Mouse (Mus musculus): ENCODE results near the gene Adck2.

DNA sequence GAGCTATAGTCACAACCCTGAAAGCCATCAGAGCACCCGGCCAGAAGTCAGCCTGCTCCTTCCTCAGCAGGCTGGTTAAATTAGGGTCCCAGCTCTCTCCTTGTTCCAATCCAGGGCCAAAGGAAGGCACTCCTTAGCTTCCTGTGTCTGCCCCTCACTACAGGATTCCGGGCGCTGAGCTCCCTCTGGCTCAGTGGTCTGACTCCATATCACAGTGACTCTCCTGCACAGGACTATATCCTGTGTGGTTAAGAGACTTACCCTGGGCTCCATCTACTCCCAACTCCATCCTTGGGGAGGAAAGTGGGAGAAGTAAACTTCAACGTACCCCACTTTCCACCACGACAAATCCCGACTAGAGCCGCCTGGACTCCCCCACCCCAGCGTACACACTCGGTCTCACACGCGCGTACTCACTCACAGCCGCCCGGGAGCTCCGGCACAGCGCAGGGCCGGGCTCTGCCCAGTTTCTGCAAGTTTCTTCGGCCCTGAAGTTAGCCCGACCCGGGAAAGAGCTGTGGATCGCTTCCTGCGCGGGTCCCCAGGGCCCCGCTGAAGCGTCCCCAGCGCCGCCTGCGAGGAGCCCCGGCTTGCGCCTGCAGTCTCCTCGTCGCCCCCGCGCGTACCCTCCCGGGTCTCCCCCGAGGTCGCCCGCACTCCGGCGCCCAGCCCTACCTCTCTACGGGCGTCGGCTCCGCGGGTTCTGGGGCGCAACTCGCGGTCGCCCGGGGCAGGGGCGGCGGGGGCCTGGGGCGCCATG is 16.6 kb upstream of the Adck2 start:
- no peak for TF ChIP-seq POLR2A (IDR thresholded peaks at IDR 0.05; ENCODE audit: low read depth, low read length)
- TF ChIP-seq CTCF (IDR thresholded peaks at IDR 0.05; ENCODE audit: borderline replicate concordance, insufficient read depth, low read length) = no peak

All from embryonic fibroblast, embryonic 13.5 days (primary cell).